Mouse (Mus musculus) layer of hippocampus, postnatal 10 days (tissue): Measurements from ENCODE around the gene Arl3. TPM values are rescaled to one million over a fixed set of nuclear protein-coding genes. Genes with fewer than 3 reads are reported as not detected.
A peak's percentile ranks its signal among the peaks of the same experiment; 100 is the strongest.

ENCODE experiments used
- DNase-seq, 2 experiments: peaks; one replicate each; pipeline ENCODE4 v3.0.0; 2021; ENCODE audit warnings: low spot score in 2 of 2
- long read RNA-seq: library from polyadenylated mRNA; stranded (forward); transcript quantifications from one replicate; pipeline ENCODE4 v2.0.0, GENCODE M21; 2023
- total RNA-seq, 2 experiments: library from RNA; stranded (reverse); gene quantifications; 2 replicates each; pipeline ENCODE4 v1.2.3; 2021

Gene Arl3
- 100 to 1,000 TPM; 133 to 138 TPM for total RNA-seq
- long read RNA-seq, transcript Arl3-201 (6 exons, 843 nt), result major isoform, 33 of 49 reads
- long read RNA-seq, partial matches to known transcripts, result 9 of 49 reads
- long read RNA-seq, other reads (novel, unspliced or antisense), result 7 of 49 reads

DNA sequence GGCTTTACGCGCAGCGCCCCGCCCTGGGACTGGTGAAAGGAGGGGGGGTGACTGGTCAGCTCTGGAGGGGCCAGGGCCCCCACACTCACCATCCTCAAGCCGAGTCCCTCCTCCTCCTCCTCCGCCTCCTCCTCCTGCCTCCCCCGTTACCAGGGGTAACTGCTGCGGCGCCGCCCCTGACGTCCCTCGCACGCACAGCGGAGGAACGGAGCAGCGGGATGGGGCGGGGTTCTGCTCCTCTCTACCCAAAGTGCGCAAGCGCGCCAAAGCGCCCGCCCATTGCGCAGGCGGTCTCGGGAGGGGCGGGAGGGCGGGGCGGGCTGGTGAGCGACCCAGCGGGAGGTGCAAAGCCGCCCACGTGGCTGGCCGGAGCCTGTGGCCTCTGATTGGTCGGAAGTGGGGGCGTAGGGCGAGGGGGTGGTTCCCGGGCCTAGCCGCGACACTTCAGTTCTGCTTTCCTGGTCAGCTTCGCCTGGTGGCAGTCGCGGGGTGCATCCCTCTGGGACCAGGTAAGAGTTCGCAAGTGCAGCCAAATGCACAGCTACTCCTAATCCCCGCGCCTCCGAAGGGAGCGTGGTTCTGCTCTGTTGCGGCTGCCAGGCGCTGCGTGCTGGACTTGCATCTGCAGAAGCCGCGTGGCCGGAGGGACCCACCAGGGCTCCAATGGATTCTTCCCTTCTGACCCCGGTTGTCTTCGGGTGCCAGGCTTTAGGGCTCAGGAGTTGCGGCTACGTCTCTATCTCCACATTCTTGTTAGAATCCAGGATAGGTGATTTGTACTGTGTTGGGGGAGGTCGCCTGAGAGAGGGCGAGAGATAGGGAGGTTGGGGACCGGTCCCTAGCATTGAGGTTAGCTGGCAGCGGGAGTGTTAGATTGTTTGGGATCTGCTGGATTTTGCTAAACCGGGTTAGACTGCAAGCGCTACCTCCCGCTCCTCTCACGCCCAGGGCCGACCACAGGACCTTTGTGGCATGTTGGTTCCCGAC, at the start of gene Arl3, which contains the start of gene Sfxn2:
Gene Arl3, minus strand, starts transcription at position 248 of the 987 bp plus-strand sequence.
Gene Sfxn2, plus strand, starts transcription at position 415 of the 987 bp plus-strand sequence.
- DNase-seq, result peak; percentile 88 to 94

DNA sequence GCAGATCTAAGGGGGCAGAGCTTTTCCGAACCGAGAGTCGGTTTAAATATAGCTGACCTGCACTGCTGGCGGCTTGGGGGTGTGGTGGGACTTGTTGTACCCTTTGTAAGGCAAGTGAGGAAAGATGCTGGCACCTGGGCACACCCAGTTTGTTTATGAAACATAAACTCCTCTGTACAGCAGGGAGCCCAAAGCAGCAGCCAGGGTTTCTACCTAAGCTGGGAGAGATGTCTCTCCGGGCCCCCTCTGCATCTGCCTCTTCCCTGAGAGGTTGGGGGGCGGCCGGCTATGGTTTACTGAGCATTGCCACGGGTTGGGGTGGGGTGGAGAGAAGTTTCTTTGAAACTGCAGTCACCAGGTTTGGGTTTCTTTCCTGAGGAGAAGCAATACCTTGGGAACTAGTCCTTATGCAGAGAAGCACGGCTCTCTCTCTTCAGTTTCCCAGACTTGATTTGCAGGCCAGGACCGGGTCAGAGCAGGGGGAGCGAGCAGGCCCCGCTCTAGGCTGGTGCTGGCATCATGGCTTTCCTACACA, 49.7 kb upstream of the Arl3 start:
- DNase-seq, result no peak

DNA sequence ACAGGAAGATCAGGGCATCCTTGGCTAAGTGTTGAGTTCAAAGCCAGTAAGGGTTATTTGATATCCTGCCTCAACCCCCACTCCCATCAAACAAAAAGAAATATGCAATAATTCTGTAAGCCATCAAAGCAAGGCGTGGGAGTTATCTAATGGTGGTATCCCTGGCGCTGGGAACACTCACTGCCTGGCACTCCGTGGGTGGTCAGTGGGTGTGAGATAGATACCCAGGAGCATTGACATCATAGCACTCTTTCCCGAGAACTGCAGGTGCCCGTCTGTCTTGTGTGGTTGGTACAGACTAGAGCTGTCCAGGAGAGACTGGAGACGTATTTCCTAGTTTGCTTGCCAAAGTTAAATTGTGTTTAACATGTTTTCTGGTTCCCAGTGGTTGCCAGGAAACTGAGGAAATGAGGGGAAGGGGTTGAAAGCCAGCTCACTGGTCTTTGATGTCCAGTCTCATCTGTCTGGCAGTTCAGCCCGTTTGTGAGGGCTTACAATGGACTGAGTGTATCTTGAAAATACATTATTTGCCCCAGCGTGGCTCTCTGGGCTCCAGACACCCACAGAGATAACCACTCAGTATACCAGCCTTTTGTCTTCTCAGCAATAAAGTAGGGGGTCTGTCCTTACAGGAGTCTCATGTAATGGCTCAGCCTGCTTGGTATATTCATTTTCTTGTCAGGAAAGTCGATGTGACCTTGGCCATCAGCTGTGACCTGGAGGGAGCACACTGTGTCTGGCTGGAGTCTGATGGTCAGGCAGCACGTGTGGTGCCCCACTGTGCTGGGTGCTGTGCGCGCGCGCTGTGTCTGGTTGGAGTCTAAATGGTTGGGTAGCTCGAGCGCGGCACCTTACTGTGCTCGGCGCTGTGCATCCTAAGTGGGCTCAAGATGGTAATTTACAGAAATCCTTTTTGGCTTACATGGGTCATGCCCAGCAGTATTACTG, 48.5 kb upstream of the Arl3 start:
- DNase-seq, result no peak

DNA sequence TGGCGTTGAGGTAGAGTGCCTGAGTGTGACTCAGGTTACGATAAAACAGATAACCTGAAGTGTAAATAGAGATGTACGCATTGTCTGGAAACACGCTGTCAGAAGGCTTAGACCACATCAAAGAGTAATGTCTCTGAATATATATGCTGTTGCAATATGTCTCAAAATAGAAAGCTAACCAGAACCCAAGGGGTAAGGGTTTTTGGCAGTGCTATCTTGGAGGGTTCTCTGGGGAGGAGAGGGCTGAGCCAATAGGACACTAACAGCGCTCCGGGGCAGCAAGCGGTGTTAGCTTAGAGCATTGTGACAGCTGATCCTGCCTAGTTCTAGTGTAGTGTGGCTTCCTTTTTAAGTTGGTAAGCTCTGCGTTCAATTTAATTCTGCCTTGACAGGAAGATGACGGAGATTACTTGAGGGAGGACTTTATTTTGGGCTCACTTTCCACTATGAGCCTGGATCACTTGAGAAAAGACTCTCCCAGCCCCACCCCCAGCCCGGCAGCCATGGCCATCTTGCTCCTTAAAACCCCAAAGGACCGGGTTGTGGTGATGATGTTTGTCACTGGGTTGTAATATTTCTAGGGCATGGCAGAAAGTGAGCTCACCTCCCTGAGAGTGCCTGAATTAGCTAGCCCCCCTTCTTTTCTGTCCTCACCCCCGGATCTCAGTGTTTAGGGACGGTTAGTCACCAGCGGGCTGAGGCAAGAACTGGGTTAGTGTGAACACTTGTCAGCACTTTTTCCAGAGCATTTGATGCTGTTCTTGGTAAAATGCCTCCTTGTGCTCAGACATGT, 47.2 kb upstream of the Arl3 start:
- no peak for DNase-seq

DNA sequence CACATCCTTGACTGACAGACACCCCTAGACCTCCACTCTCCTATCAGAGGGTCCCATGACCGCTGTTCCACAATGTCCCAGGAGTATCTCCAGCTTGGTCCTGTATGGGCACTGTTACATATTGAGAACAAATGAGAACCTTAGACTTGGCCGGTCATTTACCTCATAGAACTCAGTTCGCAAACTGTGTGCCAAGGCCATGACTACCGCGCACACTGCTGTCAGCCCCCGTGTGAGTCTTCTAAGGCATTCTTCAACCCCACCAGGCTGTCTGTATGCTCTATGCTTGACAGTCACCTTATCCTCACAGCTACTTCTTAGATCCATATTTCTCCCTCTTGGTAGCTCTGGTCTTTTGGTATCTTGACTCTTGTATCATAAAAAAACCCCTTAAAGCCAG, 46.5 kb upstream of the Arl3 start:
- no peak for DNase-seq

DNA sequence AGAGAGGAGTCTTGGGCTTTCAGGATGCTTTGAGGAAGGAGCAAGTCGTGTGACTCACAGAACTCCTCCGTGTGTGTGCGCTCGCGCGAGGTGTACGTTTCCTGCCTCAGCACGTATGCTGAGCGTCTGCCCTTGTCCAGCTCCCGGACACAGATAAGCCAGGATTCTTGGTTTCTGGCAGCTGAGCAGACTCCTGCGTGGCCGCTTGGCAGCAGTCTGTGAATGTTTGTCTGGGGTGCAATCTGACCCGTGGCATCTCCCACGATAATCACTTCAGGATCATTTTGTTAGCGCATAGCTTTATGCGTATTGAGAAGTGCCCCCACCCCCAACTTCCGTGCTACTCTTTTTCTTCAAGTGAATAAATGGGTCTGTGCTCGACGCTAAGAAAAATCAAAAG, 46.0 kb upstream of the Arl3 start:
- no peak for DNase-seq

DNA sequence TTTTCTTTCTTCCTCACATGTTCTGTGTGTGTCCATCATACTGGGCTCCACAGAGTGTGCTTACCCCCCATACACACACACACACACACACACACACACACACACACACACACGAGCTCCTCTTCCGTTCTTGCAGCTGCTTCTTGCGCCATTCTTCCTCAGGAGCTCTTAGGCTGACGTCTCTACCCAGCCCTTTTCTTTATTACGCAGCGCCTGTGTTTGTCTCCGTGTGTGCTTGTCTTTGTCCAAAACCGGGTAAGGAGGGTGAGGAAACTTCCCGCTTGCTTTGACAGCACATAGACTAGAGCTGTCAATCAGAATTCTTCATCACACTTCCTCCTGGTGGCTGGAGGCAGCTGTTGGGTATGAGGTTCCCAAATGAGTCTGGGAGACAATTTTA, 45.3 kb upstream of the Arl3 start:
- no peak for DNase-seq

DNA sequence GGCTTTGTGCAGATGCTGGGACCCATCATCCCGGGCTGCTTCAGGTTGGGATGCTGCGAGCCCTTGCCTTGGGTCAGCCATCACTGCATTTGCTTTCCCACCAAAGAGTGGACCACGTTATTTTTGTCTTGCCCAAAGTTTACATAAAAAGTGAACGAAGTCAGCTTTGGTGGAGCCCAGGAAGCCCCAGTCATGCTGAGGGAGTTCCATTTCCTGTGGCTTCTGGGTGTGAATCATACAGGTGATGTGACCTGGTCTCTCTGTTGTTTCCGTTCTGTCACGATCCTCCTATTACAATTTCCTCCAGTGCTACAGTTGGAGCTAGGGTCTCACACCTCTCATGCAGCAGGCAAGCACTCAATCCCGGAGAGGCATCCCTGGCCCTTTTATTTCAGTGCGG, 44.4 kb upstream of the Arl3 start:
- DNase-seq, result no peak

DNA sequence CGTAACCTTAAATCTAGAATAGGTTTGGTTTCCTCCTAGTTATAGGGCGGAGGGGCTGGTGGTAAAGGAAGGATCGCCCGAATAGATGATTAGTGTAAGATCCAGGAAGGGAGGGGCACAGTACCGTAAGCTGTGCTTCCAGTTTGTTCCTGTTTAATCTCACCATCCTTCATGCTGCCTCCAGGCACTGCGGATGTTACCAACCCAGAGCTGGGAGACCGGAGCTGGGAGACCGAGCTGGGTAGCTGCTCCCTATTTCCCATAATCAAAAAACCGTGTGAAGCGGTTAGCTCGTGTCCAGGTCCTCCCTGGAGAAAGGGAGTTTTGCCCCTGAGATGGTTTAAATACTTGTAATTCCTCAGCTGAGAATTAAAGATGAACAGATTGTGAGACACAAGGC, 43.4 kb upstream of the Arl3 start:
- DNase-seq, result no peak

DNA sequence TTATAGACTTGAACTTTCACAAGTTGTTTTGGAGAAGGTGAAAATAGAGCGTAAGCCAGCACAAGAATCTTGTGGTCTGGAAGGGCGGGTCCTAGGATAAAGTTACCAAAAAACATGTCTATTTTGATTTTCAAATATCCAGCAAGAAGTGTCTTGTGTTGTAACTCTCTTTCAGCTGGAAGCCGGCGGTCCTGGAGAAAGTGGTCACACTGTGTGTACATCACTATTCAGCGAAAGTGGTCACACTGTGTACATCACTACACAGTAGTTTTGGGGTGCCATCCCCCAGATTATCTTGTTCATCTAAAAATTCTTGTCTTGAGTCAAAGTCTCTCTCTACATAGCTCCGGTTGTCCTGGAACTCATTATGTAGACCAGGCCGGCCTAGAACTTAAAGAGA, 35.2 kb upstream of the Arl3 start:
- DNase-seq, result no peak

DNA sequence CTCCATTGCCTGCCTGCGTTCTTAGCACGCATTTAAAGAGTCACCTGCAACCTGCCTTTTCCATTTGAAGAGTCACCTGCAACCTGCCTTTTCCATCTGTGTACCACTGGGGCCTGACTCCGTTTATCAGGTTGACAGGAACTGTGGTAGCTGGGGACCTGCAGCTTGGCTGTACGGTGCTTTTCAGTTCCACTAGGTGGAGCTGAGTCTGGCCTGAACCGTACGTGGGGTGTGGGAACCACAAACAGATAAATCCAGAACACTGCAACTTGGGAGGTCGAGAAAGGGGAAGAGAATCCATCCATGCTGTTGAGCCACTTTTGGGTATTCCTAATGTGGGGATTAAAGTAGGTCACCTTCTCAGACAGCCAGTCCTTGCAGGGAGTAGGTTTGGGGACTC, 34.4 kb upstream of the Arl3 start:
- DNase-seq, result peak in 1 of 2 experiments; percentile 34

DNA sequence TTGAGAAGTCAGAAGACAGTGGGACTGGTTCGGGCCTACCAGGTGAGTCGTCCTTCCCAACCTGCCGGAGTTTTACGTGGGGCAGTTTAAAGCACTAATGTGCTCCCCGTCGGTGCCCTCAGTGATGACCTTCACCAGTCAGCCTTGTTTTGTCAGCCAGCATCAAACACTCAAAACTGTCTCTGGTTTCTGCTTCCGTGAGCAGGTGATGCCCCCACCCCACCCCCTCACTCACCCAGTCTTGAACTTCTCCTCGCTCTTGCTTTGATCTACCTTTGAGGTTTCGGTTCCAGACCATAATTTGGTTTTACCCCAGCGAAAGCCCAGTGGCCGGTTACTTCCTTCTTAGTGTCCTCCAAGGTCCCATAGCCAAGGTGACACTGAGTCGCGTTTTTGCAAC, 33.7 kb upstream of the Arl3 start:
- no peak for DNase-seq

DNA sequence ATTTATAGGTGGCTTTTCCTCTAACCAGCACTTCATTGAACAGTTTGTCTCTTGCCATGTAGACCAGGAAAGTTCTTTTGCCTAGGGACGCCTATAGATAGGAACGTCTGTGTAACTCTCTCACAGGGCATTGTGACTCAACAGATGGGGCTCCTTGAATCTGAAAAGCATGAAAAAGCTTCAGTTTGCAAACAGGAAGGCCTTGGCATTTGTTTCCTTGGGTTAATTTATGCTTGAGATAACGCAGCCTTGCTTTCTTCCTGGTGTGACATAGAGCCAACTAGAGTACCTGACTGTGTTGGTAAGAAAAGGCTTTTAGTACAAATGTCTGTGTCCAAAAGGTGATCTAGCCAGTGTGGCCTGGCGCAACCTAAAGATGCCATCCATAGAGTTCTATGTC, 29.4 kb upstream of the Arl3 start:
- no peak for DNase-seq

DNA sequence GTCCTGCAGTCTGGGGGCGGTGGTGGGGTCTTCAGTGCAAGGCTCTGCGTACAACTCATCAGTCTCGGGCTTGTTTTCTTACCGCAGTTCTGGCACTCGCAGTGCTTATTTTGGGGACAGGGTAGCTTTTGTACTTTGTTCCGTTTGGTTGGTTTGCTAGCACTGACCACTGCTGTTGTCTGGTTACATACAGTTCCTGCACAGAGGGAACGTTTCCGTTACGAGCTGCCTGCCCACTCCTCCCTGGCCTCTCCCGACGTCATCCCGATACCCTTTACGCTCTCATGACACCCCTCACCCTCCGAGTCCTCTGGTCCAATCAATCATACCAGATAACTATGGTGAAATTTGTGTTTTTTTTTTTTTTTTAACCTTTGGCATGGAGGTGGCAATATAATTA, 28.5 kb upstream of the Arl3 start:
- no peak for DNase-seq

DNA sequence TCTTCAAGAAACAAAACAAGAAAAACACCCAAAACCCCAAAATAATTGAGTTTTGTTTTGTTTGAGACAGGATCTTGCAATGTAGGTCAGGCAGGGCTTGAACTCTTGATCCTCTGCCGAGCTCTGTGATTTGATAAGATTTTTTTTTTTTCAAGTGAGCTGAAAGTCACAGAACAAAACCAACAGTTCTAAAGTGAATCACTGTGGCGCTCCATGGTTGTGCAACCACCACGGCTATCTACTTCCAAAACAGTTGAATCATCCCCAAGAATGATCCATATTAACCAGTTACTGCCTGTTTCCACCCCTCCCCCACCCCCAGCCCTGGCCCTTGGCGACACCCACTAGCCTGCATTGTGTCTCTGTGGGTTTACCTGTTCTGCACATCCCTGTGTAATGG, 27.4 kb upstream of the Arl3 start:
- no peak for DNase-seq

DNA sequence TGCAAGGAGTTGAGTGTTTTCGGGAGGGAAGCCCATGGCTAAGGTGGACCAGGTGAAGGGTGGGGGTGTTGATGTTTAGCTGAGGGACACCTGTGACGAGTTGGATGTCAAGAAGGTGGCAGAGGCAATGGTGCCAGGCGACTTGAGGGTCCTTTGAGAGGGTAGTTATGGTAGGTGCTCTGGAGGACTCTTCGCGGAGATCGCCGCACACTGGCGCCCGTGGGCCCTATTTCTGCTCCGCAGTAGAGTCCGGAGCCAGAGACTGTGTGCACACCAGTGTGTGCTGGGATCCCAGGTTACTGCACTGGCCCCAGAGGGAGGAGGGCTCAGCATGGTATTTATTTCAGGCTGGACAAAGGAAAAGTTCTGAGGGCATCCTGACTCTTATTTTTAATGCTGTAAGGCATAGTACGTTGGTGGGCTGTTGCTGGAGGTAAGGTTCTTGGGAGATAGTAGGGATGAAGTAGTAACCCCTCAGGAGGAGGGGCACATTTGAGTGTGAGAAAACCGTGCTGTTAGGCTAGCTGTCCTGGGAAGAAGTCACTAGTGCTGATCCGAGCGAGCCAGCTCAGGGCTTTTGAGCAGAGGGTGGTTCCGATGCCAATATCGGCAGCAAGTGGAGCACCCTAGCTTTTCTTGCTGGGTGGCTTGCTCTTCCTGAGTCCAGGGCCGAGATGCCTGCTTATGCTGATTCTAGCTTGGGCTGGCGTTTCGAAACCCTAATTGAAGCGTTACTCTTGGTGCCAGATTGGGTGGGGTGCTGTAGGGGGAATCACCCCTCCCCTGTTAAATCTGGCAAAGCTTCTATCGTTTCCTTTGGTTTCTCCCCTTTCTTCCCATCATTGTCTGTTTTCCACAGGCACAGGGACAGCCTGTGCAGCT, 26.6 kb upstream of the Arl3 start:
- DNase-seq, result peak in 1 of 2 experiments; percentile 28

DNA sequence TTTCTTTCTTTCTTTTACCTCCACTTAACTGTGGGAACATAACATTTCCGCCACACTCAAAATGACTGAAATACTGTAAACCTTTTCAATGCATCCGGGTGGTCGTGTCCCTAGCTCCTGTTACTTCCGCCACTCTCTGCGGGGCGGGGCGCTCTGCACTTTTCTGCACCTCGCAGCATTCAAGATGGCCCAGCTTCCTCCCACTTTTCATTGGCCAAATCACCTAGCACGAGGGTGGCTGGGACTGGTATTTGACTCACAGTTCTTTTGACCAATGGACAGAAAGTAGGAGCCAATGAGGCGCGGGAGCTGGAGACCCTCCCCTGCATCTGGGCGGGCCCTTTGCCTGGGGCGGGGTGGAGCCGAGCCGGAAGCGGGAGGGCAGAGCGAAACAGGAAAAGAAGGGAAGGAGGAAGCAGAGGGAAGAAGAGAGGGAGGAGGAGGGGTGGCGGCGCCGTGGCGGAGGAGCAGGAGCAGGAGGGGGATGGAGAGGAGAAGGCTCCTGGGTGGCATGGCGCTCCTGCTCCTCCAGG, 25.8 kb upstream of the Arl3 start, which contains the start of gene Wbp1l:
Gene Wbp1l, plus strand, starts transcription at position 365 of the 533 bp plus-strand sequence.
- peak; percentile 95 to 97 for DNase-seq

DNA sequence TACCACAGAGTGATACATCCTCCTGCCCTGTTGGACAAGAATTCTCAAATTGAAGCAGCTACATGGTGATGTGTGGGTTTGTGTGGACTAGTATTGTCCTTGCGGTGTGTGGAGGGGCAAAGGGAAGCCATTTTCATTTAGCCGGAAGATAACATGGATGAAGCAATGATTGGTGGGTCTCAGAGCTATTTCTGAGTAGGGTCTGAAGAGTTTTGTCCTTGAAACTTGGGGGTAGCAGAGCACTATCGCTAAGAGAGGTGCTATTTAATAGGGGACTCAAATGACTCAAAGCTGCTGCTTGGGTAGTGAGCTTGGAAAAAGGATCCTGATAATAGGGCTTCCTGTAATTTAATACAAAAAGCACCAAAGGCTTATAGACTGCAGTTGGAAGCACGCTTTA, 25.2 kb upstream of the Arl3 start:
- no peak for DNase-seq
